Mouse (Mus musculus) ovary, postnatal 10 days (tissue): ENCODE data around the gene 4933415A04Rik.

Experiments
- DNase-seq: peaks from one replicate; pipeline ENCODE4 v3.0.0; 2022; ENCODE audit warnings: low spot score

Gene 4933415A04Rik

DNA sequence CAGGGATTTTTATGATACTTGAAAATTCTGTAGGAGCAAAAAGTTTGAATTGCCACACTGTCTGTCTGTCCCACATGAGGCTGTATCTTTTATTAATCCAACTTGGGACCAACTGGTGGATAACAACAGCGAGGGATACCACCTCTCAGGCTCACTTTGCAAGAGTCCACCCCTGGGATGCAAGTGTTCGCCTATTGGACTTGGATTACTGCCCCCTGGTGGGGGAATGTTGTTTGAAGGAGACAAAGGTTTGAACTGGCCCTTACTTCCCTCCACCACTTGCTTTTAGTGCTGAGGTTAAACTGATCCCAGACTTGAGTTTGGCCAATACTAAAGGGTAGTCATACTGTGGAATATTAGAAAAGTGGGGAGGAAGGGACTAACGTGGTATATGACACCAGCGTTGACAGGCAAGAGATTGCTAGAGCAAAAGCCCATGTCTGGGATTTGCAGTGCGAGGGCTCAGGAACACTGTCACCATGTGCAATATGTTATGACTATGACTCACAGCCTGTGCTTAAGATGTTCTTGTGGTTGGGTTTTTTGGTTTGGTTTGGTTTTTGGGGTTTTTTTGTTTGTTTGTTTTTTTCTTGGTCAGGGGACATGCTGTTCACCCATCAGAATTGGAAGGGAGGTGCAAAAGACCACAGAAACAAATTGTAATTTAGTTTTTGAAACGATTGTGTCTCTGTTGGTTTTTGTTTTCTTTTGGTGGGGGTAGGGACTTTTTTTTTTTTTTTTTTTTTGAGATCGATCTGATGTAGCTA lies at the start of gene 4933415A04Rik:
4933415A04Rik (plus strand) TSS at position 717 of the 767 bp plus-strand sequence.
- peak; percentile 38 for DNase-seq

DNA sequence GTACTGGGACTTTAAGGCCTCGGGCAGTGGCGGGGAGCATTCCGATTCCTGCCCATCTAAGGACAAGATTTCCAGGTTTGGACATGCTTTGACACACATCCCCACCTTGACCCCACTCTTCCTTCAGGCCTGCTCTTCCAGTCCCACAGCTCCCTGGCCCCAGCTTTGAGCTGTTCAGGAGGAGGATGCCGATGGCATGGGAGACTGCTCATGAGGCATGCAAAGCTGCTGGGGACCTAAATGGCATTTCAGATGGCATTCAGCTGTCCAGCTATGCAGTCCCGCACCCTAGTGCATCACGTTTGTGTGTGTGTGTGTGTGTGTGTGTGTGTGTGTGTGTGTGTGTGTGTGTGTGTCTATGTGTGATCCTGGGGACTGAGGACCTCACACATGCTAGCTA lies 49.8 kb upstream of the 4933415A04Rik start:
- DNase-seq, result no peak

DNA sequence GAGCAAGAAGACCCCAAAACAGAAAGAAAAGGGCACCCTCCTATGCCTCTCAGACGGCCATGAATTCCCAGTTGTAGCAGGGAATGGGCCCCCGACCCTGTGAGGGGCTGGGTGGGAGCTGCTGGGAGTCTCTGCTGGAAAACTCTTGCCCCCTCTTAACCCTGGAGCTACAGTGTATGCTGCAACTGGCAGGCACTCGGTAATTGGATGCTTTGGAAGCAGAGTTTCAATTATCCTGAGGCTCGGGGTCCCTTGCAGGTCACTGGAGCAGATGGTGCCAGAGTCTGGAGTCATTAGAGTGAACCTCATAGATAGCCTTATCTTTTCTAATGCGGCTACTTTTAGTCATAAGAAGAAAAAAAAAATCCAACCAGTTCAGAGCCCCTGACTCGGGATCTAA lies 47.0 kb upstream of the 4933415A04Rik start:
- DNase-seq, result no peak

DNA sequence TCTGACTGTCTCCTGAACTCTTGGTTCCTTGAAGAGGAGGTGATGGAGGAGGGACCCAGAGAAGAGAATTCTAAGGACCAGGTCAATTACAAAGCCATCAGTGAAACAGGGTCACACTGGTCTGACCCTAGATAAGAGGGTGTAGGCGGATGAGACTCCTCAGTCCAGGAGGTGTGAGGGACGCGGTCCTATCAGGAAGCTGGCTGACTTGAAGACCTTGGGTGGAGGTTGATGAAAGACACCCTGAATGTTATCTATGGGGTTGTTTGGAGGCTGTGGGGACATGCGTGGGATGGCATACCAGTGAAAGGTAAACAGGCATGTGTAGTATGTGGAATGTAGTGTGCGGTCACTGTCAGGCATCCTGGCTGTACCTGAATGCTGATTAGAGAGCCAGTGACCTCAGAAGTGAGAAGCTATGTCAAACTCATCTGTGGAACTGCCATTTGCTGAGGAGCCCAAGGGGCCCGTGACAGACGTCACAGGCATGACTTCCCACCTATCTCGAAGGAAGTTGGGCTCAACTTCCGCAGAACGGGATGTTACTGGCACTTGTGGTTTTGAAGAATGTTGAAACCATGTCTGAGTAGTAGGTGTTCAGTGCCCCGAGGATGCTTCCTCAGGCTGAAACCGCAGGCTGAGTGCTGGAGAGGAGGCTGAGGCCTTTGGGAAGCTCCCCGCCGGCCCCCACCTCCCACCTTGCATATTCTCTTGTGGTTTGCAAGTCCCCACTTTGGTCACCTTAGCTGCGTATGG lies 43.0 kb upstream of the 4933415A04Rik start:
- no peak for DNase-seq

DNA sequence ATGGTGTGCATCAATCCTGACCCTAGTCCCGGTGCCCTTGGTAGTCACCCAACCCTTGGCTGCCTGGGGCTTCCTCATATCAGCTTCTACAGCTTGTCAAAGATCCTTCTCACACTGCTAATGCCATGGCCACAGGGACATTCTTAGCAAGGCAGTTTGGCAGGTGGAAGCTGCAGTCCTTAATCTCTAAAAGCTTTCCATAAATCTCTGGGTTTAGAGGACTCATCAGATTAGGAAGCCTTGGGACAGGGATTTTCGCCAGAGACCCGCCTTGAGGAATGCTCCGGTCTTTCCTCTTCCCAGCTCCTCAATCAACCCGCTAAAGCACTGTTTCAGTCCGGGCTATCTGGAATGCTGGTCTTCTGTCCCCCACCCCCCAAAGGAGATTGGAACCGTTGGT lies 42.0 kb upstream of the 4933415A04Rik start:
- DNase-seq, result no peak

DNA sequence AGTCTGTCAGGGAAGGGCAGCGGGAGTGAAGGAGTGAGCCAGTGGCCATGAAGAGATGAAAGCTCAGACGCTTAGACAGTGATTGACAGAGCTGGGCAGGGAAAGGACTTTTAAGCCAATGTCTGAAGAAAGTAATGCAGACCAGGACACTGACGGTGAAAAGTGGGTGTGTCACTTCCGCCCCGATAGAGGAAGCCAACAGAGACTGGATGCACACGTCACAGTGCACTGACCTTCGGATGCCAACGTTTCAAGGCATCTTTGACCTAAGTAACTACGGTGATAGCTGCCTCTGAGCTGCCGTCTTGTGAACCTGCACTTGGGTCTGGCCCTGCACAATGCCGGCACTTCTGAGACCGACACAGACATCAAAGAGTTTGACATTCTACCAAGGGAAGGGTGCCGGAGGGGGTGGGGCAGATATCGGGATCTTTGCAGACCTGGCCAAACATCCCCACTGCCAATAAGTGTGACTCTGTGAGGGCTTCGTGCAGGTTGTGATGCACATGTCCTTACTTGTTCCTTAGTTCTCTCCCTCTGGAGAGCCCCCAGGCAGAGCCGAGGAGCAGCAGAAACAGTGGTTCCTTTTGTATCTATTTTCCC lies 40.9 kb upstream of the 4933415A04Rik start:
- DNase-seq, result no peak

DNA sequence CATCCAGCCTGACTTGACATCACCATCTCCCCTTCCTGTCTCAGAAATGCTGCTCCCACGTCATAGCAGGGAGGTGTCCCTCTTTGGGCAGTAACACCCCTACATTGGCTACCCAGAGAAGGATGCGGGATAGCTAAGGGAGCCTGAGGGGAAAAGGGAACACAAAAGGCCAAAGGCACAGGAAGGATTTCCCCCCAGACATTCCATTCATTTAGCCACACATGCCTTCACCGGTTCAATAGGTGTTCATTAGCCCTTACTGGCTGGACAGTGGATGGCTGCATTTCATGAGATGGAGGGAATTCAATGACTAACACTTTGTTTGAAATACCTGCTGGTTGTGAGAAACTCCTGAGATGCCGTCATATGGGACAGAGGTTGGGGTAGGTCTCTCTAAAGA lies 40.2 kb upstream of the 4933415A04Rik start:
- DNase-seq, result no peak

GRCm38 (mm10) chr11:43548148-43548547 lies 38.7 kb upstream of the 4933415A04Rik start:
- no peak for DNase-seq

- DNase-seq, result no peak
These were observed 38.0 kb upstream of the 4933415A04Rik start for GRCm38 (mm10) chr11:43548657-43549435.

GRCm38 (mm10) chr11:43549701-43550100 lies 37.1 kb upstream of the 4933415A04Rik start:
- DNase-seq, result no peak

DNA sequence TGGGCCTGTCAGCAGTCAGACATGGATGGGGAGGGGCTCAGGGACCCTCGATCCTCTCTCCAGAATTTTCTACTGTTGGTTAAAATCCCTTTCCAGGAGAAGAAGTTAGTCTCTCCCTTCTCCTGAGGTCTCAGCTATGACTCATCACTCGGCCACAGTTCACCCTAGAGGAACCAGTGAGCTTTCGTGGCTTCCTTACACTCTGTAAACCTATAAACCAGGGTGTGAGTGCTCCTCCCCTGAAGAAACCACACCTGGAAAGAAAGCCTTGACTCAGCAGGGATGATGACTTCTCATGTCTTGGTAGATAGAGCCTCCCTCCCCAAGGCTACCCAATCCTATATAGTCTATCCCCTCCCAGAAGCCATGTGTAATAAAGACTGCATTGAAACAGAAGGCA lies 35.1 kb upstream of the 4933415A04Rik start:
- DNase-seq, result no peak

- no peak for DNase-seq
These were observed 34.2 kb upstream of the 4933415A04Rik start for GRCm38 (mm10) chr11:43552675-43553074.

GRCm38 (mm10) chr11:43556538-43556937 lies 30.3 kb upstream of the 4933415A04Rik start:
- no peak for DNase-seq

DNA sequence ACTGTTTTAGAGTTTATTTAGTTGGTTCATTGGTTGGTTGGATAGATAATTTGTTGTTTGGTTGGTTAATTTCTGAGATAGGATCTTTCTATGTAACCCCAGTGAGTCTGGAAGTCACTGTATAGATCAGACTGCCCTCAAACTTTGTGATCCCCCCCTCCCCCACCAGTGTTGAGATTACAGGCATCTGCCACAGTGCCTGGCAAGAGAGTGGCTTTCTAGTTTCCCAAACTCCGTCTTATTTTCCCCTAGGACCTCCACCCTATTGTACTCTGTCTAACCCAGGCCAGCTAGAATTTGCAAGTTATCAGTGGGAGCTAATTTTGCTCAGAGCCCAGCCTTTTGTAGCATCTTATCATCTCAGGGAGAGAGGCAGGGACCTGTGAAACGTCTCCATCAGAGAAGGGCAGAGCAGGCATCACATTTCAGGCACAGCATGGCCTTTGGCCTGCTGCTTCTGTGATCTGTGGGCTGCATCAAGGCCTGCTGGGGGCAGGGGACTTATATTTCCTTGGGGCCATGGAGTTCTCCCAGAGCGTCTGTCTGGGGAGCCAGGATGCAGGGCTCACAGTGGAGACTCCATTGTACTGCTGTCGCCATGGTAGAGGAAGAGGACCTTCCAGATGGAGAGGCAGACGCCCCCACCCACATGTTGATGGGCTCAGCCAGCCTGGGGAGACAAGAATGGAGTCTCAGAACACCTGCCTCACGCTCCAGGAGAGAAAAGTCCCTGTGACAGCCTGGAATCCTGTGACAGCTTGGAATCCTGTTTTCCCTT lies 27.1 kb upstream of the 4933415A04Rik start:
- no peak for DNase-seq

DNA sequence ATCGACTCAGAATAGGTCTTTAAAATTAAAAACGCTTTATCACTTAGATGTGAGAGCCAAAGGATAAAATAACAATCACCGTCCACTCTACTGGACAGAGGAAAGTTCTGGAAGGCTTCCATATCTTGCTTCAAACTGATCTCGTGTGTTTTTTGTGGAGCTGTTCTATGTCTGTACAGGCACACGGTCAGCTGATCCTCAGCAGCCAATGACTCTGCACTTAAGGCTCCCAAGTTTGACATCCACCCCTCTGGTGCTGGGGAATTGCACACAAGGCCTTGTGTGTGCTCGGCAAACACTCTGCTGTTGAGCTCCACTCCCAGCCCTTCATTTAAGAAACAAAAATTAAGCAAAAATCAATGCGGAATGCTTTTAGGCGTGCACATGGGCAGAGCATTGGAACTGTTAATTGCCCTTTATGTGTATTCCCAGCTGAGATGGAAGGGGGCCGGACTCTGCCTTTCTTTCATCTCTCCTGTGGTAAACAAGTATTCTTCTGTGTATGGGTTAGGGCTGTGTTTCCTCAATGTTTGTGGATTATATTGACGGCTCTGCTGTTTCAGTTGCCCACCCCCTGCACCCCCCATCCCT lies 23.1 kb upstream of the 4933415A04Rik start:
- no peak for DNase-seq

DNA sequence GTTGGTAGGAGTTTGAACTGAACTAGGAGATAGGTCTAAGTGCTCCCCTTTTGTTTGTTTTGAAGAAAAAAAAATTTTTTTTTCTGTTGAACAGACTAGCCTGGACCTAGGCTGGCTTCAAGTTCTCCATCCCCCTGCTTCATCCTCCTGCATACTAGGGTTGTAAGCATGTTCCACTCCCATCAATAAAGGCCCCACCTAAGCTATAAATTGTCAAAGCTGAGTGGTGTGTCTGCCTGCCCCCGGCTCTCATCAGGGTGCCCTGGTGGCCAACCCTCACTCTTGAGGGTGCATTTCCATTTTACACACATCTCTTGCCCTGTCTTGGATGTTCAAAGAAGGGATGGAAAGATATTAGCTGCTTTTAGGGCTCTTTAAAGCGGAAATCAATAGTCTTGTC lies 21.4 kb upstream of the 4933415A04Rik start:
- no peak for DNase-seq

GRCm38 (mm10) chr11:43565852-43566251 lies 21.0 kb upstream of the 4933415A04Rik start:
- no peak for DNase-seq

DNA sequence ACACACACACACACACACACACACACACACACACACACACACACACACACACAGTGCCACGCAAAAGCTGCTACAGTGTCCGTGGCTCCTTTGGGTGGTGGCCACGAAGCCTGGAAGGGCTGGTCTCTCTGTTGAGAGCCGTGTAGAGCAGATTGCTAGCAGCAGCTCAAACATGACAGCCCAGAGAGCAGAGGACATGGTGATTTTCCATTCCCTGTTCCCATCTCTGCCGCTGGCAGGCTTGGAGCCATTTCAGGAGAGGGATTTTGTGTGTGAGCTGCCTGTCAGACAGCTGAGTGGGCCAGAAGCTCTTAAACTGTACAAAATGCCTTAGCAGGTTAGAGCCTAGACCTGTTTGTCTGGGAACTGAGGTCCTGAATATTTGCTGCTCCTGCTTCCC lies 20.1 kb upstream of the 4933415A04Rik start:
- no peak for DNase-seq

DNA sequence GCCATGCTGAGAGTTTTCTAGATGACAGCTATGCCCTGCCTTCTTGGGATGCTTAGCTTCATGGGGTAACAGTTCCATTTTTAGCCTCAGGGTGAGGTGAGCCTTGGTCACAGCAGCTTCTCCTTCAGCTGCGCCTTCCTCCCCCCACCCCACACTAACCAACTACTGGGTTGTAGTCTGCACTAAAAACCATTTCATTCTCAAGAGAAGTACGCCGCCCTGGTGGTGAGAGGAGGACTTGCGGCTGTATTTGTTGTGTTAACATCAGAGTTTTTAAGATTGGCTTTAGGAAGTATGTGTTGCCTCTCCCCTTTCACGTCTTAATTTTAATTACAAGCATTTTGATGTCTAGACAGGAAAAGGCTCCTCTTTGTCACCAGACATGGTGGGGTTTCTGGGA lies 18.6 kb upstream of the 4933415A04Rik start:
- no peak for DNase-seq

DNA sequence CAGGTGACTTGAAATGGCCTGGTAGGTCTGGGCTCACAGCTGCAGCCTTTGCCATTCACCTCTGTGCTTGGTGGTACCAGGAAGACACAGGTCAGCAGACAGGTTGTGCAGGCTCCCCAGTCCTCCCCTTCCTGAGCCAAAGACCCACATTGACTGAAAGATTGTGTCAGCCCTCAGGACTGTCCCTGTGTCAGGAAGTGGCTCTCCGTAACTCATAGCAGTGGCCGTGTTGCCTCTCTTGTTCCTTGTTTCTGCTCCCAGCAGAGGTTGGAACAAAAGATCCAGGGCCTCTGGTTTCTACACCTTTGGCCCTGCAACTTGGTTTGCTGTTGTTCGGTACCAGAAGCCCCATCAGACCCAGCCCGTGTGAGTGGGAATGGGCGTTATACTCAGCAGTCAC lies 17.7 kb upstream of the 4933415A04Rik start:
- DNase-seq, result no peak

DNA sequence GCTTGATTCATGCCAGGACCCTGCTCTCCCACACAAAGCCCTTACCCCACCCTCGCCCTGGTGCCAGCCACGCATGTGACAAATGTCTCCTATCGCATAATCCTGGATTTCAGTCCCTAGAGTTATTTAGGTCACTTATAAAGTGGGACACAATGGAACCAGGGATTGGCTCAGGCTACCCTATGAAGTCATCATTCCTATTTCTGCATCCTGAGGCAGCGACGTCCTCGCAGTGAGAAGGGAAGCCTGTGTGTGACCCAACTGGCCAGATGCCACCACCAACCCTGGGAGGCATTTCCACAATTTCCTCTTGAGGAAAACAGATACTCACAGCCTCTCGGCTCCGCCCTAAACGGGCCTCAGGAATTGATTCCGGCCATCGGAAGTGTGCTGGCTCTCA lies 17.2 kb upstream of the 4933415A04Rik start:
- DNase-seq, result no peak
